Mouse (Mus musculus) heart, postnatal 0 days (tissue): ENCODE measurements around the gene Josd1.

Source experiments
- CTCF ChIP-seq: IDR thresholded peaks from 2 replicates; pipeline ENCODE4 v1.5.1; 2016; ENCODE audit warnings: antibody characterized with exemption, control low read depth, low read depth
- EP300 ChIP-seq: IDR thresholded peaks from 2 replicates; pipeline ENCODE4 v1.6.1; 2016; ENCODE audit warnings: antibody characterized with exemption, low read depth

DNA sequence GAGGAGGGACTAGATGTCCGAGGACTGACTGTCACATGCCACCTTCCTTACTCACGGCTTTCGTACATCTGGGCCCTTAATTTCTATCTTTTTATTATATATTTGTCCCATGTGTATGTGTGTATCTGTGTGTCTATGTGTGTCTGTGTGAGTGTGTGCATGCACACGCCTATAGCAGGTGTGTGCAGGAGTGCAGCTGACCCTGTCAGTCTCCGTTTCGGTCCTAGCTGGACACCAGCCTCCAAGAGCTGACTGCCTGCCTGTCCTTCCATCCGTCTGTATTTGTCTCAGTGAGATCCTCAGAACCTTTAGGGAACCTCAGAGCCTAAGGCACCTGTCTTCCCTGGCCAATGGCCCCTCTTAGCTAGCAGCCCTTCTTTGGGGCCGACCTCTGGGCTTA lies 32.5 kb upstream of the Josd1 start:
- TF ChIP-seq CTCF = no peak
- TF ChIP-seq EP300 = no peak
